Mouse (Mus musculus) layer of hippocampus, adult 18-20 months (tissue): ENCODE measurements at regions not wholly inside any gene's neighbourhood (a gene's known extent, or its start where the extent isn't known, plus 50 kb on each side); places are given as distances from the start of the nearest gene placed in this dataset.

Experiments used
- DNase-seq, 2 experiments: peaks; one replicate each; pipeline ENCODE4 v3.0.0; 2022; ENCODE audit warnings: low spot score in 2 of 2

DNA sequence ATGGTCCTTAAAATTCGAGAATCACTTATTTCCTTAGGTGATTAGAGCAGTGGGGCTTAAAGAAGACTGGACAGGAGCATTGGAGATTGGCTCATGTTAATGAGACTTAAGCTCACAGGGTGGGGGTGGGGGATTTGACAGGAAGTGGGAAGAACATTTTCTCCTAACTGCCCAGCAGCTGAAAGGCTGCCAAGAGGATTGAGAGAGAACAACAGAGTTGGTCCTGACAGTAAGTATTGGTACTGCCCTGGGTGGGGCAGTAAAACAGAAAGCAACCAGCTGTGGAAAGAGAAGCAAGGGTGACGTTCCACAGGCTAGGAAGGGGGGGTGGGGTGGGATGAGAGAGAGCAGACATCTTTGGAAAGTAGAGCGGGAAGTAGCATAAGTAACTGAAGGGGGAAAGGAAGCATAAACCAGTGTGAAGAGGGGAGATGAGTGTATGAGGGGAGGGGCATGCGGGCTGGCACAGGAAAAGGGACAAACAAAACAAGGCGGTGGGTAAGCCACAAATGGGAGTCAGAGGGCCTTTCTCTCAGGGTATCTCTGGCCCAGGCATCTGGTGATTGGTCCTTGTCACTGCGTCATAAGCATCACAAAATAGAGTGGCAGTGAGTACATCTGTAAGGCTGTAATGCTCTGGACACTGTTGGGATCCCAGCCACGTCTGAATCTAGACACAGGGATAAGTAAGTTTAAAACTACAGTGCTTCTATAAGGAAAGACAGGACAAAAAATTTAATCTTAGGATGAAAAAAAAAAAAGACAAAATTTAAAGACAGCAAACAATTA is 125.0 kb upstream of the Tnp1 start:
- no peak for DNase-seq

DNA sequence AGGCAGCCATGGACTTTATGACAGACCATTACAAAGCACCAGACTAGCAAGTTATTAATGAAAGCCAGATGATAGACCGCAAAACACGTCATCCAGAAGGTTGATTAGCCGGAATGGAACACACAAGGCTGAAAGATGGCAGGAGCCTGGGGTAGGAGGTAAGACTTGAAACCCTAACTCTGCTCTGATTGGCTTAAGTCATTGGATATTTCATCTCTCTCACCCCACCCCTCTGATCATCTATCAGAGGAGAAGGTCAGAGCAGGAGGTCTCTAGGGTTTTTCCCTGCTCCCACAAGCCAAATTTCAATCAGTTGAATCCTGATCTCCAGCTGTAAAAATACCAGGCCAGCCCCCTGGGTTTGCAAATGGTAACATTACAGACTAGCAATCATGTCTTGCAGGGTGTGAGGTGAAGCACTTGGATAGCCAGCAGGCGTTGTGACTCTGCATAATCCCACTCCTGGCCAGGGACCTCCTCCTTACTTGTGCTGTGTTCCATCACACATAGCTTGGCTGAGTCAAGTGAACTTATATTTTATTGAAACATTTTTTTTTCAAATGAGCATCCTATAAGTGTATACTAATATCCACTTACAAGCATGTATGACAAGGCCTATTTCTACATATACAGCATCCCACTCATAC is 114.6 kb upstream of the Tnp1 start:
- no peak for DNase-seq

DNA sequence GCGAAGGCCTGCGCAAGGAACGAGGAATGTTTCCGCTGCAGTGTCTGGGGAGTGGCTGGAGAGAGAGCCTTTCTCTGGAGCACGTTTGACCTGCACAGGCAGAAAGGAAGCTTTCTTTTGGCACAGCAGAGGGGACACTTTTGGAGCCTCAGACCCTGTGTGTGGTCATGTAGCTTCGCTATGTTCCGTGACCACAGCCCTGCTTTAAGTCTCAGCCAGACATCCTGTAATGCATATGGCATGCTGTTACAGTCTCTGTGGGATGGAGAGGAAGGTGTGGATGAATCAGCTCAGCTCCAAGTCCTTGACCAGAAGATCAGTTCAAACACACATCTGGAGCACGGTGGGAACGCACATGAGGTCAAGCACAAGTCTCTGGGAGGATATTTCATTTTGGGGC is 107.3 kb upstream of the Tnp1 start:
- no peak for DNase-seq

DNA sequence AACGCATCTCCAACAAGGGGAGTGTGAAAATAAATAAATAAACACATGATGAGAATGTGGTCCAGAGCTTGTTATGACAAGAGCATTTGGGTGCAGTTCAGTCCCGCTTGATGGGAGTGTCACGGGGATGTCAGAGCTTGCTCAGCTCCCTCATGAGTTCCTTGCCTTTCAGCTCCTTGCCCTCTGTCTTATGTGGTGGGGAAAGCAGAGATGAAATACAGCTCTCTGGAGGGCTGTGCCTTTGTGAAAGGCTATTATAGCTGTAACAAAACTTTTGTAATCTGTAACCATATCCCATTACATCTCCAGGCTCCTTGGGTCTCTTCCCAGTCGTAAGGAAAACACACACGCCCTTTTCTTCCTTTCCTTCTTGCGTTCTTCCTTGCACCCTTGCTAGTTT is 103.0 kb upstream of the Tnp1 start:
- DNase-seq = no peak

DNA sequence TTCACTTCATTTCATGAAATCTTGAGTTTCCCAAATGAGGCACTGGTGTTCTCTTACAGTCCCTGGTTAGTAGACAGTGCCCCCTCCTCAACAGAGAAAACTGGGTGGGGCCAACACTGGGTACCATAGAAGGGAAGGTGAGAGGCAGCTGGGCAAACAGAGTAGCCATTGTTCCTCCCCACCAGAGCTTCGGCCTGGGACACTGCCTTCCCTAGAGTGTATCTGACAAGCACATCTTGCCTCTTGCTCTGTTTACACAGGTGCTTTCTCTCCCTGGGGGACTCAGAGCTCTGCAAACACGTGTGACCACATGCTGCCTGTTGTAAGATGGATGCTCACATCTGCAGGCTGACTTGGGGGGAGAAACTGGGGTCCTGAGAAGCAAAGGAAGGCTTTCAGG is 100.8 kb upstream of the Tnp1 start:
- no peak for DNase-seq

DNA sequence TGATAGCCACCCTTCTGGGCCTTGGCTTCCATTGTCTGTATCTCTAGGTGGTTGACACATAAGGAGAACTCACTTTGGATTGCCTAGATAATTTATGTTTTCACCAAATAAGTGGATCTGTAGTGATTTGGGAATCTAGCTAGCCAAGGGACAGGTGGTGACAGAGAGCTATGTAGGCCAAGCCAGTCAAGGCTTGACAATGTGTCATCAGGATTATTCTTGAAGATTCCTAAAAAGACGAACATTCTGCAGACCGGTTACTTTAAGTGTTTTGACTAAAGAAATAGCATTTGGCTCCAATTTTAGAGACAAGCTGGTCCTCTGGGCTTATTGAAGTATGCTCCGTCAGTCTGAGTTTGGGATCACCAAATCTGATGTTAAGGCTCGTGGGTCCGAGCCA is 100.1 kb upstream of the Tnp1 start:
- no peak for DNase-seq

DNA sequence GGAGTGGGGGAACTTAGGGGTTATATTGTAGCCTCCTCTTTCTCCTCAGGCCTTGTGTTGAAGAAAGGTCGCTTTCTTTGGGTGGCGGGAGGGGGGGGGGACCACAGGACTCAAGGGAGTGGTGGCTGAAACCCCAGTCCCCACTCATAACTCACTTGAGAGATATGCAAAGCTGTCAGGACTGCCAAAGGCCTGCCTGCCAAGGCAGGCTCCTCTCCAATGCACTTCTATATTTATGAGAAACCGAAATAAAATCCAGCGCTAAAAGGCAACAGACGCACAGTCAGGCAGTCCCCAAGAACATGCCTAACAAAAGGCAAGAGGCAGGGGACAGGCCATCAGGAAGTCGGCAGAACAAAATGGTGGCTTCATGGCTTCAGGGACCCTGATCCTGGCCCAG is 97.4 kb upstream of the Tnp1 start:
- peak in 1 of 2 experiments; percentile 22 for DNase-seq

DNA sequence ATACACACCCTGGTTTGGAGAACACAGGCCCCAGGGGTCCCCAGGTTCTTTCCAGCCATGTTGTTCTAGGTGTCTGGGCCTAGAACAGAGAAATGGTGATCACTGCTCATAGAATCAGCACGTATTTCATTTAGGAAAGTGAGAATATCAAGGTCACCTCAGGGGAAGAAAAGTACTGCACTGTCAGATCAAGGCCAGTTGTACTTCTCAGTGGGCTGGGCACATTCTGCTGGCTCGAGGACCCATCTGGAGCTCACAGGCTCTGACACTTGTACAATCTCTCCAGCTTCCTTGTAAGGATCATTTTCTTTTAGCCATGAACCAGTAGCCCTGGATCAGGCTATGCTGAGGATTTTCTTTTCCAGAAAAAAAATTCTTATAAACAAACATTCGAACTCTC is 97.0 kb upstream of the Tnp1 start:
- DNase-seq = no peak

DNA sequence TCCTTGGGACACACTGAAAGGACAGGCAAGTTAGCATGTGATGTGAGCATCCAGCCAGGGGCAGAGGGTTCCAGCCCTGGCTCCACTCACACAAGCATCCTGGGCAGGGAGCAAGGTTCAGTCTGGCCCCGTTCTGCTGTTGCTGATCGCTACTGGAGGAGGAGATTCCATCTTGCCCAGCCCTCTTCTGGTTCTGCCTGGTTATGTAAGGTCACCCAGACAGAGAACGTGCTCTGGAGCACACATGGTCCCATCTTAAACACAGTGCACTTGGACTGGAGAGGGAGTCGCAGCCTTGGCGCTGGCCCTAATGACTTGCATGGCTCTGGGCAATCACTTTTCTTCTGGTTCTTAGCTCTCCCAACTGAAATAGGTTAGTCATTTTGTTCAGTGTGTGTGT is 96.2 kb upstream of the Tnp1 start:
- no peak for DNase-seq

DNA sequence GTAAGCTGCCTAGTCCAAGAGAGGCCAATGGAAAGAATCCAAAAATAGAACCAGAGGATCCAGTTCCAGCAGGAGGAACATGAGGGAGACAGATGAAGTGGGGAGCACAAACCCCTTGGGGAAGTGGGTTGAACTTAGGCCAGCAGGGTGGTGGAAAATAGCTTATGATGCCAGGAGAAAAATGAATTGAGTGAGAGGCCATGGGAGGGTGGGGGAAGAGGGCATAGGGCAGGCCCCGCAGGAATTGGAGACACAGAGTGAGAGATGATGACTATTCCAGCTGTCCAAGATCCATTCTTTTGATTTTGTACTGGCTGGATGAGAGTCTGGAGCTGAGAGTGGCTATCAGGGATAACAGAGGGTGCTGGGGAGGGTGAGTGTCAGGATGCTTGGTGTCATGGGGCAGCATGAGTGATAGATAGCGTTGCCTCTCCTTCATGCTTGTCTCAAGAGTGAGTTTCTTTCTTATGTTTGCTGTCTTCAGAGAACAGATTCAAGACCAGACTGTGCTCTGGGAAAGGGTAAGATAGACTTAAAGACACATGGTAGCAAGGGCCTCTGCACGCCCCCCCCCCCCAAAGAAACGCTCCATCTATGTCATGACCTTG is 90.3 kb upstream of the Tnp1 start:
- DNase-seq = no peak

DNA sequence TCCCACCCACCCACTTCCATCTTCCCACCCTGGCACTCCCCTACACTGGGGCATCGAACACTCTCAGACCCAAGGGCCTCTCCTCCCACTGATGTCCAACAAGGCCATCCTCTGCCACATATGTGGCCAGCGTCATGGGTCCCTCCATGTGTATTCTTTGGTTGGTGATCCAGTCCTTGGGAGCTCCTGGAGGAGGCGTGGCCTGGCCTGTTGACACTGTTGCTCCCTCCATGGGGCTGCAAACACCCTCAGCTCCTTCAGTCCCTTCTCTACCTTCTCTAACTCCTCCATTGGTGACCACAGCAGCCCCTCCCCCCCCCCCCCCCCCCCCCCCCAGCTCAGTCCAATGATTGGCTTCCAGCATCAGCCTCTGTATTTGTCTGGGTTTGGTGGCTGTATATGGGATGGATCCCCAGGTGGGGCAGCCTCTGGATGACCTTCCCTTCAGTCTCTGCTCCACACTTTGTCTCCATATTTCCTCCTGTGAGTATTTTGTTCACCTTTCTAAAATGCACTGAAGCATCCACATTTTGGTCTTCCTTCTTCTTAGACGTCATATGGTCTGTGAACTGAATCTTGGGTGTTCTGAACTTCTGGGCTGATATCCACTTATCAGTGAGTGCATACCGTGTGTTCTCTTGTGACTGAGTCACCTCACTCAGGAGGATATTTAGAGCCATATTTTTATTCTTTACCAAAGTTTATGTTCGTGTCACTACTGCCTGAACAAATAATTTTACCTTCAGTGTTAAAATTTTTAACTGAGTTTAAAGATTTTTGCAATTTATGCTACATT is 82.1 kb upstream of the Tnp1 start:
- no peak for DNase-seq

DNA sequence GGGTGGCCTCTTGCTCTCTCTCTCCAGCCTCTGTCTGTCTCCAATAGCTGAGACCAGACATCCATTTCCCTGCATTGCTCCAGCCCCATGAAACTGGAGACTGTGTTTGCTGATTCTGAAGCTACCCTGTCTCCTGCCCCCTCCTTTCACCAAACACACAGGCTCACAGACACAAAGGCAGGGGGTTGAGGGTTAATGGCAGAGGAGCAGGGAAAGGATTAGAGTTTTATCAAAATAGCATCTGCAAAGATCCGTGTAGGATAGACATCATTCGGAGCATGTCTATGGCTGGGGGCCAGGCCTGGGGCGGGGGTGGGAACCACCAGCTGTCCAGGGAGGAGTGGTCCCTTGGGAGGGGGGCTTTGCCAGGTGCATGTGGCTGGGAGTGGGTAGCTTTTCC is 73.9 kb upstream of the Tnp1 start:
- no peak for DNase-seq

DNA sequence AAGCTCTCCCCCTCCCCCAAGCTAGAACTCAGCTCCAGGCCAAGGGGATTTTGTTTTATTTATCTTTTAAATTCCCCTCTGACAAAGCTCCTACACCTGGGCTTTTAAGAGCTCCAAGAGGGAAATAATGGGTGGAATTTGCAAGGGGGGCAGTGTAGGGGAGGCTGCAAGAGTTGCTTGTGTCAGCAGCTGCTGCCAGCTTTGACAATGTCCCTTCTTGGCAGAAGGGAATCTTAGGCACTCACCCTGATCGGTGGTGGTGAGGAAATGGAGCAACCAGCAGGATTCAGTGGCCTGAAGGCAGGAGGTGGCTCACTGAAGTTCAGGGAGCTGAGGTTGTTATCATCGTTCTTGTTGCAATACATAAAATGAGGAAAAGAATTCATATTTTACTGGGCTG is 72.8 kb upstream of the Tnp1 start:
- DNase-seq = no peak

DNA sequence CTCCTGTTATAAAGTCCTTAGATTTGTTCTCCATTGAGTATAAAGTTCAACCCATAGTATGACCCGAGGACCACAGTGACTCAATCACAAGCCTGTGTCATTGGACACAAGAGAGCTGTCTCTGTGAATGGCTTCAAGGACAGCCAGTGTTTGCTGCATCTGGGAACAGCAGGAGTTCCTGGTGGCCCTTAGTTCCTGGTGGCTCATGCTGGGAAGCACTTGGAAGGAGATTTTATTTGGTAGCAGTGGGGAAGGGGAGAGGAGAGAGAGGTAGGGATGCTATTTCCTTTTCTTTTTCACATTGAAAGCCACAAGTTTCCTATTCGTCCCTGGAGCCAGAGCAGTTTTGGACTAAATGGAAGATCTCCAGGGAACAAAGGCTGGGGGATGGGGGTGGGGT is 69.2 kb upstream of the Tnp1 start:
- no peak for DNase-seq

DNA sequence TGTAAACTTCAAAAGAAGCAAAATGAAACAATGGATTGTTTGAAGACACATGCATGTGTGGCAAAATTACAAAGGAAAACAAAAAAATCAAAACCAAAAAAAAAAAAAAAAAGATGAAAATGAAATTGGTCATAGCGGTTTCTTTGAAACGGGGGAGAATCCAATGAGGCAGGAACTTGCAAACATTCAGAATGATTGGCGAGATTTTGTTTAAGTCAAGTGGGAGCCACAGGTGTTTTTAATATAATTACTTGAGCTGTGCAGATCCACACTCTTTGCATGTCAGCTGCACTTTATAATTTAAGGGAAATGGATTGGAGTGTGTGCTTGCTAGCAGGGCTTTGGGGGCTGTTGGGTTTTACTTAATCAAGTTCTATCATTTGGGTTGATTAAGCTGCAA is 67.7 kb upstream of the Tnp1 start:
- DNase-seq = no peak

DNA sequence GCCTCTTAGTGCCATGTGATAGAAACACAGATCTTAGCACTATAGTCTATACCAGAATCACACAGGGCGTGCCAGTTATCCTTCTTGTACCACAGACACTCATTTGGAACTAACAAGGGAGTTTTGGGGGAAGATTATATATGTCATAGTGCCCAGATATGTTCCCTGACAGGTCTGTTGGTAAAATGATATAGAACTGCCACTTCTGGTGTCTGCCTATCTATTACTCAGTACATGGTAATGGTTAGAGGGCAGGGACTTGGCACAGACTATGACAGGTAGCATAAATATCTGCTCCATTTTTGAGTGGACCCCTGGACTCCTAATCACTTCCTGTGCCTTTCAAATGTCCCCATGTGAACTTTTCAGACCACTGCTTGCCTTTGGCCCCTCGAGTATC is 63.8 kb upstream of the Tnp1 start:
- no peak for DNase-seq

DNA sequence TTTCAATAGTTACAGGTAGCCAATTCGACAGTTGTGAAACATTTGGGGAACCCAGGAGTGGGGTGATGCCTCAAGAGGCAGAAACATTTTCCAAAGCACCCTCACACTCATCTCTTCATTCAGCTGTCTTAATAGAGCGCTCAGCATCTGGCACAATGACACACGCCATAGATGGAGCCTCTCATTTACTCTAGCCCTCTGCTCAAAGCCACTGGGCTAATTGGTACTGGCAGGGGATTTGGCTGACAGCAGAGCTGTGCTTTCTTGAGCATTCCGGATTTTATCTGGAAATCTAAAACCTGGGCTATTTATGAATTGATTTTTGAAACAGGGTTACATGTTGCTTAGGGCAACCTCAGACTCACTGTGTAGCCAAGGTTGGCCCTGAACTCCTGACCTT is 61.4 kb upstream of the Tnp1 start:
- no peak for DNase-seq

DNA sequence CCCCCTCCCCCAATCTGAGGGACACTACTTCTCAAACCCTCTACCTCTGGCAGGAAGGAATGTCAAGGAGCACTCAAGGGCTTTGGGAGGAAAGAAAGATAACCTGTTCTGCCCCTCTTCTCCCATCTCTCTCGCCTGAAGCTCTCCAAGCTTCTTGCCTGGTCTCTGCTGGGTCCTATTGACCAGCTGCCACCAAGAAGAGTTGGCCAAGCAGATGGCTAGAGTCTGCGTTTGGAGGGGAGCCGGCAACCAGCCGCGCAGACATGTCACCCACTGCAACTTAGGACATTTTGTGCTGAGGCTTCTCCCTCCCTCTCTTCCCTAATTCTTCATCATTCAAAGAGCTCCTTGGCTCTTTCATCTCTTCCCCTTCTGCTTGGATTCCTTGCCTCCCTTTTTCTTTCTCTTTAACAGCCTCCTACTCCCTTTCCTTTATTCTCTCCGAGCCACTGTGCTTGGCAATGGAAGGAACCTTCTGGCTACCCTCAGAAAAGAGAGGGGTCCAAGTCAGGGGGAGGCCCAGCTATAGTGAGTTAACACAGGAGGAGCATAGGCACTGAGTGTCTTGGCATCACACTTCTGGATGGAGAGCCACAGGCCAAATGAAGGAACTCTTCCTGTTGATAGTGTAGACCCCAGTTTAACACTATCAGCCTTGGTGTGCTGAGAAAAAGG is 60.1 kb upstream of the Tnp1 start:
- DNase-seq = no peak

DNA sequence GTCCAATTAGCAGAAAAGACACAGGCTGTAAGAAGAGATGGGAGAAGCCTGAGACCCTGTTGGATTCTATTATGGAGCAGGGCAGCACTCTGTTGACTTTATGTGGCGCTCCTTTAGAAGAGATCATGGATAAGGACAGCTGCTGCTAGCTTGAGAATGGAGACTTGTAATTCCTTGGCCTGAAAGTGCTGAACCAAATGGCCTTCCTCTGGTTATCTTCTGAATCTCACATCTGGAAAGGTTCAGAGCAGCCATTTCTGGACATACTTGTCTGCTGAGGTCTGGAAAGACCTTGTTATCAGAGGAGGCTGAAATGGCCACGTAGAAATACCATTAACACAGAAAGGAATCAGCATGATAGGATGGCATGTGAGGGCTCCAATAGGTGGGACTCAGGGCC is 59.5 kb upstream of the Tnp1 start:
- no peak for DNase-seq

DNA sequence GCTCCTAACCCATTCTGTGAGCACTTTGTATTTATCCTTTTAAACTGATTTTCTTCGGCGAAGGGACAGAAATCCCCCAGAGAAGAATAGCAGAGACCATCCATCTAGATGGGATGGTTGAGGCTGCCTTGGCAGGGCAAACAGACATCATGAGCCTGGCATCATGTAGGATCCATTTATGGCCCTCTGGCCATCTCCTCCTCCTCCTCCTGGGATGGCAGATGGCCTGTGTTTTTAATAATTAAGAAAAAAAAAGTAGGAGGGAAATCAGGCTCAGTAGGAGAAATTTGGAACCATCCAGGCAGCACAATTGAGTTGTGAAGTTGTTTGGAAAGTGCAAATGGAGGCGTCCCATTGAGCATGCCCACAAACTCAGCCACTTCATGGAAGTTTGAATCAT is 58.8 kb upstream of the Tnp1 start:
- DNase-seq = no peak

DNA sequence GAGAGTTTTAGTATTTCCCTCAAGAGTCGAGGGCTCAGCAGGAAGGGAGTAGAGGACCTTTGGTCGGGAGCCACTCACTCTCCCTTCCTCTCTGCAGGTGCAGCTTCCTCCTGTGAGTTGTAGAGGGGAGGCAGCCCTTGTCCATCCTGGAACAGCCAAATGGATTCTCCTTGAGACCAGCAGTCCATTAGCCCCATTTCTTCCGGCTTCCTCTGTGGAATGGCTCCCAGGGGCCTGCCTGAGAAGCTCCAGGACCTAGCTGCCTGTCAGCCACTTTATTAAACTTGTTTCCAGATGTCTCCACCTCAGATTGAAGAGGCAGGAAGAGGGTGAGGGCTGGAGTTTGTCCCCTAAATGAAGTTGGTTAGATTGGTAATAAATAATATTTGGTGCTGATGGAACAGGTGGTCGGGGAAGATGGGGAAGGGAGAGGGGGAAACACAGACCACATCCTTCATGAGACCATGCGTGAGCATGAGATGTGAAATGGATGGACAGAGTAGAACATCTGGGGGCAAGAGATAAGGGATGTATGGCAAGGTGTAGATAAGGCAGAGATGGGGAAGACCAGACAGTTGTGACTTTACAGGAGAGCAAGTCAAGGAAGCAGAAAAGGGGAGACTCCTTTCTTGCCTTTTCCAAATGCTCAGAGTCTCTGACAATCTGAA is 56.7 kb upstream of the Tnp1 start:
- no peak for DNase-seq
